Mouse (Mus musculus) lung, postnatal 0 days (tissue): ENCODE measurements around the gene Syngr3.

Source experiments
- CTCF ChIP-seq: IDR thresholded peaks from 2 replicates; pipeline ENCODE4 v1.5.1; 2016; ENCODE audit warnings: antibody characterized with exemption, mild to moderate bottlenecking
- EP300 ChIP-seq: IDR thresholded peaks from 2 replicates; pipeline ENCODE4 v1.6.1; 2016; ENCODE audit warnings: antibody characterized with exemption, mild to moderate bottlenecking, control low read depth

DNA sequence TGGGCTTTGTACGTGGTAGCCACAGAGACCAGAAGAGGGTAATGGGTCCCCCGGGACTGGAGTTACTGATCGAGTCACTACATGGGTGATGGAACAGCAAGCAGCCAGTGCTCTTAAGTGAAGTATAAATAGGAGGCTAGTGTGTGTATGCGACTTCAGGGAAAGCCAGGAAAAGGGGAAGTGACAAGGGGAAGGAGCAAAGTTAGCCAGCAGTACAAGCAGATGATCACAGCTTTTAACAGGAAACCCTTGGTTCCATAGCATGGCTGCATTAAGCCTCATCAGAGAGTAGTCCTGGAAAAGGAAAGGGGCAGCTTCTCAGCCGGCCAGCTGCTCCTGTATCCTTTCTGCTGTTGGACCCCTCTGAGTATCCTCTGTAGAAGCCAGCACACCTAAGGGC lies 2.6 kb upstream of the Syngr3 start:
- TF ChIP-seq CTCF (no peak), EP300 (no peak)
